Mouse (Mus musculus) common myeloid progenitor, adult 5-6 weeks (primary cell): ENCODE measurements around the gene Card14. TPM values are rescaled to one million over a fixed set of nuclear protein-coding genes. Genes with fewer than 3 reads are reported as not detected.

ENCODE experiments used
- ATAC-seq: replicated peaks from 2 replicates; pipeline ENCODE4 v1.8.0; 2016; ENCODE audit warnings: low read depth, mild to moderate bottlenecking, moderate TSS enrichment, inconsistent platforms; ENCODE audit not compliant: poor library complexity, severe bottlenecking
- total RNA-seq: library from RNA; stranded (forward); fragments of 200-1000, 187-1606 nt; gene quantifications from 2 replicates; pipeline ENCODE4 v1.2.3, GENCODE M21; 2017

The Card14 gene
- total RNA-seq, 1 experiment from 2014 or later = not detected

DNA sequence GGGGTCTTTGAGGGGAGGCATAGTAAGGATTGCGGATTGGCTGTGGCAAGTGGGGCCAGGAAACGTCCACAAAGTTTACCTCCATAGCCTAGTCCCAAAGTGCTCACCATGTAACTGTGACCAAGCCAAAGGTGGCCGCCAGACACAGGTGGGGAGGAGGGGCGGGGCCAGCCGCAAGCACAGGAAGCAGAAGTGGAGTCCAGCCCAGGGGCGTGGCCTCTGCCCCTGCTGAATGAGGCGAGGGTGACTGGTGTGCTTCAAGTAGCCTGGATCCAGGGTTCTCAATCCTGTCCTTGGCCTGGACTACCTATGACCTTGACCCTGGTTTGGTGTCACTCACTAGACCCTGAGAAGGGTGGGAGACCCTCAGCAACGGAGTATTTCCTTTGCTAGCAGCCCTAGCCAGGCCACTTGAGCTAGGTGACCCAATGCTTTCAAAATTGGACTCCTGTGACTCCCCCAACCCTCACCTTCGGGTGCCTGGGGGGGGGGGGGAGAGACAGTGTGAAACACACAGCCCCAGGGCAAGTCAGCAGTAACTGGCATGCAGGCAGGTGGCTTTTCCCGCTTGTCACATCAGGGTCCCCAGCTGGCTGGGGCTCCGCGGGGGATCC lies 84.5 kb downstream of the Card14 start:
- ATAC-seq = peak; percentile 43

DNA sequence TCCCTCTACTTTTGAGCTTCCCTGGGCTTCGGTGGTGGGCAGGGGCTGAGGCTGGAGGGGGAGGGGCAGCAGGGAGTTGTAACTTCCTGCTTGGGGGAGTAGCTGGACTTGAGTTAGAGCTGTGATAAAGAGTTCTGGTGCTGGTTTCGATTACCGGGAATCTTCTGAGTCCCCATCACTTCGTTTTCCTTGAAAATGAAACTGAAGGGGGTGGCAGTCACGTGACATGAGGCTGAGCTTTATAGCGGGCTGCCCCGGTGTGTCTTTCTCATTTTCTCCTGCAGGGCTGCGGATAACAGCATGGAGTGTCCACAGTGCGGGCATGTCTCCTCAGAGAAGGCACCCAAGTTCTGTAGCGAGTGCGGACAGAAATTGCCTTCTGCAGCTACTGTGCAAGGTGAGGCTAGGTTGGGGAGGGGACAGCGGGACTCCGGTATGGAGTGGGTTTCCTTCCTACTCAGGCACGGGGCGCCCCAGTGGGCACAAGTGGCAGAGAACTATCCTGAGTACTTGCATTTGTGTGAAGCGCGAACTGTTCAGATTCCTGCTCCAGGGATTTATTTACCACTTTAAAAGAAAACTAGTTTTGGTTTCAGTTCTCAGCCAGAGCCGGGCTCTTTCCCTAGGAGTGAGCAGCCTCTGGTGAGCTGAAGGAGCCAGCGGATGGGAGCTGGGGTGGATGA lies 85.4 kb downstream of the Card14 start, which contains the start of gene Rnf213:
TSS of gene Rnf213 (plus strand) at position 301 of the 683 bp plus-strand sequence.
- peak; percentile 41 for ATAC-seq

DNA sequence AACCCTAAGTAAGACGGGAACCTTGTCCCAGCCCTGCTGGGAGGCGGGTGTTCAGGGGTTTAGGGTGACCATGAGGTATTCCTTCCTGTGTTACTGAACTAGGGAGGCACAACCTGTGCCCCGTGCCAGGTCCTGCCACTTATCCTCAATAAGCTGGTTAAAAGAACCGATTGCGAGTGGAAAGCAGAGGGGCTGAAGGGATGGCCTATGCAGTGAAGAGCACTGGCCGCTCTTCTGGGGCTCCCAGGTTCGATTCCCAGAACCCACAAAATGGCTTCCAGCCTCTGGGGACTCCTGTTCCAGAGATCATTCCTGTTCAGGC lies 85.9 kb downstream of the Card14 start:
- no peak for ATAC-seq

DNA sequence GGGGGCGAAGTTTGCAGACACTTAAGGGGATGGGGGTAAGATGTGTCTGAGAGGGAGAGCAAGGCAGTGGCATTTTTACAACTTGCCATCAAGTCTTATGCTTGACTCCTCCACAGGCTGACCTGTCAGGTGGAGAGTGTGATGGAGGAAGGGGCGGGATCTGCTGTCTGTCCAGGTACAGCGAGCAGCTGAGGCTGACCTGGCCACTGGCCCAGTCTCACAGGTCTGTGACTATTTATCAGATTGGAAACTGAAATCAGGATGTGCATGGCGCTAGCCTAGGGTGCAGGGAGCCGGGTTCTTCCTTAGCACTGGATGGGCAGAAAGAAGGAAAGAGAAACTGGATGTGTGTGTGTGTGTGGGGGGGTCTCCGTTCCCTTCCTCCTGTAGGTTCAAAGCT lies 86.6 kb downstream of the Card14 start:
- no peak for ATAC-seq

Other genes with a start within 250 kb of the Card14 start
- 11.3 and 24.6 TPM in 2 replicates for gene Cbx4, start 221.5 kb upstream of the Card14 start, total RNA-seq
- gene Tbc1d16, start 79.3 kb upstream of the Card14 start, total RNA-seq = 3.5 and 4.3 TPM in 2 replicates
- 11.5 and 24.3 TPM in 2 replicates for gene Ccdc40, start 79.2 kb upstream of the Card14 start, total RNA-seq
- gene Gaa, start 39.9 kb upstream of the Card14 start, total RNA-seq = 19.6 and 33.4 TPM in 2 replicates
- 212 and 226 TPM in 2 replicates for gene Eif4a3, start 7.7 kb upstream of the Card14 start, total RNA-seq
- 4.3 and 6.7 TPM in 2 replicates for gene Sgsh, start 47.8 kb downstream of the Card14 start, total RNA-seq
- 0.44 and 1.4 TPM in 2 replicates for gene Slc26a11, start 47.8 kb downstream of the Card14 start, total RNA-seq
- gene Rnf213, start 85.3 kb downstream of the Card14 start, total RNA-seq = 74.5 and 78.2 TPM in 2 replicates
- gene Endov, start 183.6 kb downstream of the Card14 start, total RNA-seq = 5.7 and 14.6 TPM in 2 replicates
- gene Nptx1, start 240.0 kb downstream of the Card14 start, total RNA-seq = not detected in 2 replicates